Mouse (Mus musculus) CH12F3 (cell line): ENCODE data around the gene Epb41l1.
"Not testable (repeated sequence)": the region's sequence is repeated elsewhere in the genome, so short reads cannot be mapped to it uniquely, and the experiment has no call there.

Experiments used
- in situ Hi-C: fragments of 300-500 bp; cut with MboI; formaldehyde crosslinking; loops from 2 replicates; pipeline ENCODE4 v1.14.3; 2020; ENCODE audit warnings: low sequenced_read_pairs

Epb41l1 gene

GRCm38 (mm10) chr2:156420694-156421380 is at the start of gene Epb41l1:
Gene Epb41l1, plus strand, starts transcription at chr2:156420909.
- in situ Hi-C loops: no loop called here

- in situ Hi-C loops: no loop called here
Observed at GRCm38 (mm10) chr2:156376956-156377355, 43.8 kb upstream of the Epb41l1 start.

GRCm38 (mm10) chr2:156379929-156380328 is 40.8 kb upstream of the Epb41l1 start:
- in situ Hi-C loops: no loop called here

GRCm38 (mm10) chr2:156381350-156381749 is 39.4 kb upstream of the Epb41l1 start:
- in situ Hi-C loops: no loop called here

GRCm38 (mm10) chr2:156392461-156393154 is 28.1 kb upstream of the Epb41l1 start:
- in situ Hi-C loops: not testable (repeated sequence)

- in situ Hi-C loops: no loop called here
Observed at GRCm38 (mm10) chr2:156393155-156393828, 27.4 kb upstream of the Epb41l1 start.

- in situ Hi-C loops: no loop called here
Observed at GRCm38 (mm10) chr2:156394282-156394681, 26.4 kb upstream of the Epb41l1 start.

GRCm38 (mm10) chr2:156396096-156396495 is 24.6 kb upstream of the Epb41l1 start:
- in situ Hi-C loops: no loop called here

GRCm38 (mm10) chr2:156397988-156398387 is 22.7 kb upstream of the Epb41l1 start:
- in situ Hi-C loops: no loop called here

GRCm38 (mm10) chr2:156399485-156399884 is 21.2 kb upstream of the Epb41l1 start:
- in situ Hi-C loops: no loop called here

GRCm38 (mm10) chr2:156401331-156401730 is 19.4 kb upstream of the Epb41l1 start:
- in situ Hi-C loops: no loop called here

GRCm38 (mm10) chr2:156402036-156402435 is 18.7 kb upstream of the Epb41l1 start:
- in situ Hi-C loops: no loop called here

- in situ Hi-C loops: no loop called here
Observed at GRCm38 (mm10) chr2:156406987-156407386, 13.7 kb upstream of the Epb41l1 start.

- in situ Hi-C loops: no loop called here
Observed at GRCm38 (mm10) chr2:156408168-156408567, 12.5 kb upstream of the Epb41l1 start.

- in situ Hi-C loops: not testable (repeated sequence)
Observed at GRCm38 (mm10) chr2:156411348-156411747, 9.4 kb upstream of the Epb41l1 start.

- in situ Hi-C loops: no loop called here
Observed at GRCm38 (mm10) chr2:156414996-156415395, 5.7 kb upstream of the Epb41l1 start.

GRCm38 (mm10) chr2:156415674-156416073 is 5.0 kb upstream of the Epb41l1 start:
- in situ Hi-C loops: no loop called here

- in situ Hi-C loops: no loop called here
Observed at GRCm38 (mm10) chr2:156417194-156417593, 3.5 kb upstream of the Epb41l1 start.

GRCm38 (mm10) chr2:156418467-156418866 is 2.2 kb upstream of the Epb41l1 start:
- in situ Hi-C loops: no loop called here

GRCm38 (mm10) chr2:156420327-156420693 is 399 bp upstream of the Epb41l1 start:
- in situ Hi-C loops: no loop called here

GRCm38 (mm10) chr2:156421381-156422110 is 837 bp downstream of the Epb41l1 start:
- in situ Hi-C loops: no loop called here
